Mouse (Mus musculus): ENCODE results near the gene Ngrn.

Ngrn gene

GRCm38 (mm10) chr7:80307766-80308165, 46.8 kb downstream of the Ngrn start:
- DNase-seq (ENCODE audit: low spot score) = no peak

GRCm38 (mm10) chr7:80310771-80311170, 49.8 kb downstream of the Ngrn start:
- DNase-seq (ENCODE audit: low spot score) = no peak
